Mouse (Mus musculus): Measurements from ENCODE around the gene Prmt7.

GRCm38 (mm10) chr8:106210821-106211345 is at the start of gene Prmt7, which contains the start of gene Slc7a6os:
- TF ChIP-seq POLR2A (IDR thresholded peaks at IDR 0.05; ENCODE audit: borderline replicate concordance, extremely low read depth, low read depth, low read length) (peak; percentile 86; the same call in 1 of the 2 replicates), CTCF (IDR thresholded peaks at IDR 0.05; ENCODE audit: insufficient read depth, low read length) (no peak)
